Mouse (Mus musculus) activated CD4-positive, CD25-positive, alpha-beta regulatory T cell (primary cell): ENCODE data around the gene Btn2a2. TPM values are rescaled to one million over a fixed set of nuclear protein-coding genes. Genes with fewer than 3 reads are reported as not detected.

Source experiments
- polyA plus RNA-seq, 2 experiments: library from polyadenylated mRNA; unstranded; fragments of 100-300 nt; shearing (Covaris generic); gene quantifications; one replicate each; pipeline ENCODE4 v1.2.1; 2017

Gene Btn2a2
- under 1 TPM in 1 of 2 experiments, not detected in 1; 0.12 TPM for polyA plus RNA-seq

GRCm38 (mm10) chr13:23488400-23489322 lies at the start of gene Btn2a2:
Gene Btn2a2 (minus strand): TSS chr13:23488857.

GRCm38 (mm10) chr13:23535137-23536075 lies 46.7 kb upstream of the Btn2a2 start, which contains the start of gene Hist1h3g:
Gene Hist1h3g (plus strand): TSS chr13:23535422.

GRCm38 (mm10) chr13:23533560-23534367 lies 45.1 kb upstream of the Btn2a2 start, which contains the start of gene Hist1h2af:
Gene Hist1h2af (plus strand): TSS chr13:23533906.

GRCm38 (mm10) chr13:23530901-23531875 lies 42.5 kb upstream of the Btn2a2 start, which contains the start of gene Hist1h4h:
Gene Hist1h4h (plus strand): TSS chr13:23531050.

GRCm38 (mm10) chr13:23465600-23466109 lies 23.0 kb downstream of the Btn2a2 start, which contains the start of gene Btn1a1:
Gene Btn1a1 (minus strand): TSS chr13:23465901.

Other genes starting within 250 kb of the Btn2a2 start
- gene Vmn1r223, start 241.7 kb downstream of the Btn2a2 start, polyA plus RNA-seq: not detected
- gene Zfp322a, start 119.6 kb downstream of the Btn2a2 start, polyA plus RNA-seq: 10 to 100 TPM; 22.2 to 25.5 TPM
- 10 to 100 TPM; 10.1 to 11.6 TPM for gene Abt1, start 65.0 kb downstream of the Btn2a2 start, polyA plus RNA-seq
- not detected for gene Btn1a1, start 23.0 kb downstream of the Btn2a2 start, polyA plus RNA-seq
- gene Hist1h4h, start 42.2 kb upstream of the Btn2a2 start, polyA plus RNA-seq: 1 to 10 TPM; 1.3 to 4.8 TPM
- not detected for gene Hist1h2af, start 45.0 kb upstream of the Btn2a2 start, polyA plus RNA-seq
- gene Hist1h3g, start 46.6 kb upstream of the Btn2a2 start, polyA plus RNA-seq: not detected
- under 1 TPM; 0.27 to 0.59 TPM for gene Hist1h2bh, start 54.5 kb upstream of the Btn2a2 start, polyA plus RNA-seq
- gene Hist1h3f, start 55.2 kb upstream of the Btn2a2 start, polyA plus RNA-seq: under 1 TPM; 0.41 to 0.84 TPM
- 1 to 10 TPM in 1 of 2 experiments, not detected in 1; 2.0 TPM for gene Hist1h4f, start 62.8 kb upstream of the Btn2a2 start, polyA plus RNA-seq
- under 1 TPM; 0.64 to 0.98 TPM for gene Hist1h1d, start 64.4 kb upstream of the Btn2a2 start, polyA plus RNA-seq
- gene Hist1h3e, start 73.5 kb upstream of the Btn2a2 start, polyA plus RNA-seq: 1 to 10 TPM; 1.4 to 5.5 TPM
- 10 to 100 TPM in 1 of 2 experiments, 1 to 10 TPM in 1; 7.7 to 16.3 TPM for gene Hist1h2ae, start 82.4 kb upstream of the Btn2a2 start, polyA plus RNA-seq
- gene Hist1h2bg, start 82.5 kb upstream of the Btn2a2 start, polyA plus RNA-seq: 1 to 10 TPM; 2.7 to 5.0 TPM
- gene Hist1h2bf, start 85.3 kb upstream of the Btn2a2 start, polyA plus RNA-seq: not detected
- under 1 TPM in 1 of 2 experiments, not detected in 1; 0.38 TPM for gene Hist1h2ad, start 85.5 kb upstream of the Btn2a2 start, polyA plus RNA-seq
- under 1 TPM in 1 of 2 experiments, not detected in 1; 0.44 TPM for gene Hist1h3d, start 86.9 kb upstream of the Btn2a2 start, polyA plus RNA-seq
- 10 to 100 TPM; 23.0 to 41.6 TPM for gene Hist1h4d, start 92.7 kb upstream of the Btn2a2 start, polyA plus RNA-seq
- gene Hist1h2be, start 132.3 kb upstream of the Btn2a2 start, polyA plus RNA-seq: 1 to 10 TPM; 1.2 to 1.4 TPM
- 10 to 100 TPM in 1 of 2 experiments, 1 to 10 TPM in 1; 7.1 to 18.0 TPM for gene Hist1h1e, start 133.7 kb upstream of the Btn2a2 start, polyA plus RNA-seq
- gene Hist1h2ac, start 195.1 kb upstream of the Btn2a2 start, polyA plus RNA-seq: under 1 TPM; 0.55 to 0.80 TPM
- 1 to 10 TPM; 3.0 to 4.1 TPM for gene Hist1h2bc, start 195.3 kb upstream of the Btn2a2 start, polyA plus RNA-seq
- gene Hist1h1t, start 207.0 kb upstream of the Btn2a2 start, polyA plus RNA-seq: under 1 TPM in 1 of 2 experiments, not detected in 1; 0.38 TPM
- 1 to 10 TPM; 3.3 to 6.0 TPM for gene Hist1h4c, start 209.6 kb upstream of the Btn2a2 start, polyA plus RNA-seq
- 1 to 10 TPM; 1.3 to 2.6 TPM for gene Hfe, start 222.0 kb upstream of the Btn2a2 start, polyA plus RNA-seq
- 10 to 100 TPM; 13.3 to 18.7 TPM for gene Hist1h1c, start 250.0 kb upstream of the Btn2a2 start, polyA plus RNA-seq